Comparison of ENCODE assay signal across 11 mouse cellular contexts in the genomic region with DNA sequence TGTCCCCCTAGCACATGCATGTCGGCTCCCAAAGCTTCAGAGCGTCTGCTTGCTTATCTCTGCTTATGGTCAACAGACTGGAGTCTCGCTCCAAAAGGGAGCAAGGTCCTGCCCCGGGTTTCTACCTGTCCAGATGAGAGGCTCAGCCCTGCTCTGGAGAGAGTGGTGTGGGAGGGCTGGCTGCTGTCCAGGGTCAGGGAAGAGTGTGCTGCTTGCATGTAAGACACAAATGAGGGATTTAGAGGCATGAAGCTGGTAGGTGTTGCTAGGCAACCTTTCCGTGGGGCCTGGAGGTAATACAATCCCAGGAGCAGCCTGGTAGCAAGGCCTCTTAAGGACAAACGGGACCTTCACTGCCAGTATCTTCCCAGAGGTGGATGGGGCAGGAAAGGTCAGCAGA.
DNase-seq lines count a peak whose midpoint lies in the region; ATAC-seq and TF ChIP-seq lines count a peak whose summit lies in the region.
"Had no signal": no experiment of that assay in that cellular context is flagged by ENCODE, and none has a peak within 500 bp of the region (broad histone marks: within the 10 kb centered on the region; RNA-seq: fewer than 3 reads in every experiment).

No protein-coding gene starts in this region.

- H3K4me3 ChIP-seq in kidney, embryonic 14.5 days (ENCODE audit: low read length): no peak overlapping the region
- no peak overlapping the region for H3K4me3 ChIP-seq in hindbrain, embryonic 13.5 days
- no peak overlapping the region for H3K4me3 ChIP-seq in midbrain, embryonic 15.5 days
- H3K4me3 ChIP-seq in liver, embryonic 11.5 days (ENCODE audit: low read depth, low read length): no peak overlapping the region
- H3K4me3 ChIP-seq: layer of hippocampus, adult 2 months; stomach, embryonic 15.5 days had no signal

- DNase-seq in kidney, adult 9 months: no peak
- DNase-seq in brain, embryonic 14.5 days (ENCODE audit: low read depth): peak; percentile 83
- no peak for DNase-seq in liver, embryonic 11.5 days (ENCODE audit: low spot score)
- DNase-seq in layer of hippocampus, postnatal 10 days (ENCODE audit: low spot score in 2 of 2): no peak

- H3K4me1 ChIP-seq in kidney, embryonic 14.5 days (ENCODE audit: control insufficient read depth, insufficient read depth, low read length): 0 out of 2 replicates have a peak, but pooled peaks cover 3% of the 10 kb centered on the region
- peaks cover 16% of the 10 kb centered on the region for H3K4me1 ChIP-seq in hindbrain, embryonic 13.5 days (replicated peaks)
- H3K4me1 ChIP-seq in midbrain, embryonic 15.5 days: peaks cover 12% of the 10 kb centered on the region
- H3K4me1 ChIP-seq in liver, embryonic 11.5 days (replicated peaks; ENCODE audit: control insufficient read depth, insufficient read depth, low read length): no peaks in the 10 kb centered on the region
- H3K4me1 ChIP-seq: stomach, embryonic 15.5 days had no signal

- no peaks in the 10 kb centered on the region for H3K36me3 ChIP-seq in kidney, embryonic 14.5 days (ENCODE audit: control insufficient read depth, insufficient read depth, low read length)
- no peaks in the 10 kb centered on the region for H3K36me3 ChIP-seq in hindbrain, embryonic 13.5 days
- no peaks in the 10 kb centered on the region for H3K36me3 ChIP-seq in midbrain, embryonic 15.5 days (replicated peaks)
- no peaks in the 10 kb centered on the region for H3K36me3 ChIP-seq in liver, embryonic 11.5 days (ENCODE audit: control insufficient read depth, insufficient read depth, low read length)
- H3K36me3 ChIP-seq: stomach, embryonic 15.5 days had no signal

- H3K27me3 ChIP-seq in kidney, embryonic 14.5 days (ENCODE audit: control insufficient read depth, insufficient read depth, low read length): no peaks in the 10 kb centered on the region
- 0 out of 2 replicates have a peak, but pooled peaks cover 3% of the 10 kb centered on the region for H3K27me3 ChIP-seq in hindbrain, embryonic 13.5 days
- no peaks in the 10 kb centered on the region for H3K27me3 ChIP-seq in midbrain, embryonic 15.5 days (replicated peaks)
- no peaks in the 10 kb centered on the region; the same call in 1 of the 2 replicates for H3K27me3 ChIP-seq in liver, embryonic 11.5 days (replicated peaks; ENCODE audit: control insufficient read depth, insufficient read depth, low read length)
- H3K27me3 ChIP-seq: Patski; stomach, embryonic 15.5 days had no signal

- 23% methylated on average over 6 of the region's 6 CpGs for WGBS in kidney, embryonic 14.5 days
- WGBS in hindbrain, embryonic 13.5 days: 53% methylated on average over 6 of the region's 6 CpGs
- WGBS in midbrain, embryonic 15.5 days: 42% methylated on average over 6 of the region's 6 CpGs
- WGBS in liver, embryonic 11.5 days: 49% methylated on average over 6 of the region's 6 CpGs

- no peak for TF ChIP-seq POLR2A in brain, embryonic 14.5 days (IDR thresholded peaks at IDR 0.05; ENCODE audit: borderline replicate concordance, extremely low read depth, insufficient read depth, insufficient read length, poor library complexity, severe bottlenecking)

- H3K27ac ChIP-seq in kidney, embryonic 14.5 days (ENCODE audit: low read depth, low read length): no peak overlapping the region
- peak overlapping the region; percentile 48; the same call in 1 of the 2 replicates for H3K27ac ChIP-seq in hindbrain, embryonic 13.5 days
- peak overlapping the region; percentile 73 for H3K27ac ChIP-seq in midbrain, embryonic 15.5 days
- H3K27ac ChIP-seq in liver, embryonic 11.5 days (ENCODE audit: low read depth, low read length): no peak overlapping the region
- H3K27ac ChIP-seq: layer of hippocampus, adult 2 months; stomach, embryonic 15.5 days had no signal

- no peak overlapping the region for H3K9ac ChIP-seq in kidney, embryonic 14.5 days (ENCODE audit: low read depth, low read length)
- no peak overlapping the region for H3K9ac ChIP-seq in hindbrain, embryonic 13.5 days
- no peak overlapping the region for H3K9ac ChIP-seq in midbrain, embryonic 15.5 days
- H3K9ac ChIP-seq in liver, embryonic 11.5 days (ENCODE audit: low read depth, low read length): no peak overlapping the region
- H3K9ac ChIP-seq: stomach, embryonic 15.5 days had no signal

- no peaks in the 10 kb centered on the region for H3K9me3 ChIP-seq in kidney, embryonic 14.5 days (ENCODE audit: control insufficient read depth, low read length)
- no peaks in the 10 kb centered on the region for H3K9me3 ChIP-seq in hindbrain, embryonic 13.5 days
- no peaks in the 10 kb centered on the region for H3K9me3 ChIP-seq in midbrain, embryonic 15.5 days
- no peaks in the 10 kb centered on the region for H3K9me3 ChIP-seq in liver, embryonic 11.5 days (ENCODE audit: control insufficient read depth, low read length)
- H3K9me3 ChIP-seq: stomach, embryonic 15.5 days had no signal

- ATAC-seq in kidney, embryonic 14.5 days (ENCODE audit: low FRiP score, low TSS enrichment): peak; percentile 49; the same call in 1 of the 2 replicates
- 0 out of 2 replicates have a peak, but pooled peaks have one; percentile 24 for ATAC-seq in hindbrain, embryonic 13.5 days (ENCODE audit: low FRiP score)
- 0 out of 2 replicates have a peak, but pooled peaks have one; percentile 45 for ATAC-seq in midbrain, embryonic 15.5 days (replicated peaks)
- ATAC-seq in liver, embryonic 11.5 days (replicated peaks; ENCODE audit: low FRiP score): no peak
- no peak for ATAC-seq in erythroblast, adult 5-6 weeks (replicated peaks; ENCODE audit: low FRiP score, poor library complexity, severe bottlenecking)
- ATAC-seq: Patski had no signal

- no peak for TF ChIP-seq CTCF in brain, embryonic 14.5 days (IDR thresholded peaks at IDR 0.05; ENCODE audit: borderline replicate concordance, extremely low read depth, insufficient read depth, insufficient read length)

- no peak overlapping the region for H3K4me2 ChIP-seq in kidney, embryonic 14.5 days (replicated peaks; ENCODE audit: low read depth, low read length)
- H3K4me2 ChIP-seq in hindbrain, embryonic 13.5 days: no peak overlapping the region
- no peak overlapping the region for H3K4me2 ChIP-seq in midbrain, embryonic 15.5 days
- no peak overlapping the region for H3K4me2 ChIP-seq in liver, embryonic 11.5 days
- H3K4me2 ChIP-seq: stomach, embryonic 15.5 days had no signal

Comparison
In these comparisons a context has a peak if more than half of its experiments do, and no peak if none do; other contexts are left out.
1. ATAC-seq: peak in kidney, embryonic 14.5 days (single experiment), hindbrain, embryonic 13.5 days (single experiment) and midbrain, embryonic 15.5 days (single experiment); none in liver, embryonic 11.5 days (single experiment) and erythroblast, adult 5-6 weeks (single experiment).
2. H3K27ac ChIP-seq: peak in hindbrain, embryonic 13.5 days (single experiment) and midbrain, embryonic 15.5 days (single experiment); none in kidney, embryonic 14.5 days (single experiment) and liver, embryonic 11.5 days (single experiment).